Mouse (Mus musculus) liver, adult 2 months (tissue): ENCODE results near the gene Pml.

Source experiments
- CTCF ChIP-seq: fragments of 200-500 bp; IDR thresholded peaks from 2 replicates; pipeline ENCODE4 v1.5.1; 2011; ENCODE audit warnings: low read depth, low read length, control low read depth
- POLR2A ChIP-seq: fragments of 200-500 bp; IDR thresholded peaks from 2 replicates; pipeline ENCODE4 v1.6.1; 2011; ENCODE audit warnings: low read length, control low read depth; ENCODE audit not compliant: insufficient read depth; ENCODE audit errors: extremely low read depth

DNA sequence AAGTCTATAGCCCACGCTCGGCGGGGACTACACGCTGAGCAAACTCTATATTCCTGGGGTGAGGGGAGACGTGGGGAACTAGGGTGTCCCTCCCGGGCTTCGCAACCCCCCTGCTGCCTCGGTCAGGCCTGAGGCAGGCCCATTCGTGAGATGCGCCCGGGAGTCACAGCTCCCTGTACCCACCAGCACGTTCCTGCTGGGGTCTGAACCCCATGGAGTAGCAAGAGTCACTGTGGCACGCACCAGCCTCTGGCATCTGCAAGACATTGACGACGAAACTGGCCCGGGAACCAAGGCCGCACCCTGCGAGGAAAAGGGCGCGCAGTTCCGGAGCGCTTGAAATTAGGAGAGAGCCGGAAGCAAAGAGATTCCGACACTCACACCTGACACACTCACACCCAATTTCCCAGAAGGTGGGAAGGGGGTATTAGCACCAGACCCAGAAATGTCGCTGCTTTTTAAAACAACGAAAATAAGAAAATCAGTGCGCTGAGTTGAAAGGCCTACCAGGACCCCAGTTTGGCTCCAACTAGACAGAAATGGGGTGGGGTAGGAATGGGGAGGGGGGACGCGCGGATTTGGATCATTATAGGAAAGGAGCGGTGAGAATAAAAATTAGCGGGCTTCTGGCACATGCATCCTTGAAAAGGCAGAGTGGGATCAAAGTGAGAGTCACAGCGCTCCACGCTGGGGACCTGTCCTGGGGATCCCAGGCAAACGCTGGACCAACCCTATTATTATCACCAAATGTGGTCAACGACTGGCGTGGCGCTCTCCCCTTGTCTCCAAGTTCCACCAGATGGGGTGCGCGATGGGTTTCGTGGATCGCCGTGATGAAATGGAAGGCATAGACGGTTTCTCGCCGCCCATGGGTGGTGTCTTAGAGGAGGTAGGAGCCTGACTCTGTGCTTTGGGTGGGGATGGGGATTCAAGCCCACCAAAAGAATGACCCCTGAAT is 52.7 kb downstream of the Pml start:
- no peak for TF ChIP-seq POLR2A
- no peak for TF ChIP-seq CTCF
